Mouse (Mus musculus) left cerebral cortex, postnatal 10 days (tissue): ENCODE data around the gene Ttpal. TPM values are rescaled to one million over a fixed set of nuclear protein-coding genes. Genes with fewer than 3 reads are reported as not detected.
A peak's percentile ranks its signal among the peaks of the same experiment; 100 is the strongest.
"Not testable (repeated sequence)": the region's sequence is repeated elsewhere in the genome, so short reads cannot be mapped to it uniquely, and the experiment has no call there.

Experiments
- DNase-seq, 2 experiments: peaks; one replicate each; pipeline ENCODE4 v3.0.0; 2021 to 2022; ENCODE audit warnings: low spot score in 2 of 2, mixed read lengths in 1 of 2; ENCODE audit errors: extremely low spot score in 1 of 2
- intact Hi-C: fragments of 180-260 bp; cut with DNase I; formaldehyde crosslinking; loops from one replicate; pipeline ENCODE4 v1.15.1; 2025
- total RNA-seq, 2 experiments: library from RNA; stranded (reverse); gene quantifications; 2 replicates each; pipeline ENCODE4 v1.2.3; 2021

Ttpal gene
- total RNA-seq, 2 experiments from 2014 or later: 54.9 to 59.8 TPM

- intact Hi-C loops: no loop called here
- DNase-seq: no peak
Measured at GRCm38 (mm10) chr2:163615906-163616651, 14.0 kb downstream of the Ttpal start.

GRCm38 (mm10) chr2:163616652-163617227 lies 14.6 kb downstream of the Ttpal start:
- no peak for DNase-seq
- intact Hi-C loops: no loop called here

- intact Hi-C loops: no loop called here
- DNase-seq: no peak
Measured at GRCm38 (mm10) chr2:163617232-163617863, 15.2 kb downstream of the Ttpal start.

GRCm38 (mm10) chr2:163617874-163618273 lies 15.8 kb downstream of the Ttpal start:
- no peak for DNase-seq
- intact Hi-C loops: no loop called here

- no peak for DNase-seq
- intact Hi-C loops: no loop called here
Measured at GRCm38 (mm10) chr2:163620451-163620850, 18.3 kb downstream of the Ttpal start.

- intact Hi-C loops, DNase-seq: not testable (repeated sequence)
Measured at GRCm38 (mm10) chr2:163621401-163621800, 19.3 kb downstream of the Ttpal start.

GRCm38 (mm10) chr2:163631223-163631622 lies 29.1 kb downstream of the Ttpal start:
- intact Hi-C loops: no loop called here
- no peak for DNase-seq

- intact Hi-C loops: no loop called here
- DNase-seq: no peak
Measured at GRCm38 (mm10) chr2:163631715-163632114, 29.6 kb downstream of the Ttpal start.

- intact Hi-C loops: no loop called here
Measured at GRCm38 (mm10) chr2:163634211-163634610, 32.1 kb downstream of the Ttpal start.

GRCm38 (mm10) chr2:163636057-163636456 lies 33.9 kb downstream of the Ttpal start:
- intact Hi-C loops: no loop called here
- no peak for DNase-seq

More at GRCm38 (mm10) chr2:163634211-163634610, 32.1 kb downstream of the Ttpal start:
- no peak for DNase-seq

GRCm38 (mm10) chr2:163637655-163638266 lies 35.6 kb downstream of the Ttpal start:
- intact Hi-C loops: no loop called here
- DNase-seq: no peak

- no peak for DNase-seq
- intact Hi-C loops: loop anchor here (2.0 kb wide), 1 partner anchor 72 kb away; no protein-coding TSS in a partner anchor
Measured at GRCm38 (mm10) chr2:163640493-163640892, 38.4 kb downstream of the Ttpal start.

GRCm38 (mm10) chr2:163641681-163642080 lies 39.6 kb downstream of the Ttpal start:
- DNase-seq: no peak

GRCm38 (mm10) chr2:163642685-163643575 lies 40.8 kb downstream of the Ttpal start:
- peak in 1 of 2 experiments; percentile 54 for DNase-seq
- intact Hi-C loops: no loop called here

More at GRCm38 (mm10) chr2:163641681-163642080, 39.6 kb downstream of the Ttpal start:
- intact Hi-C loops: loop anchor here (2.0 kb wide), 1 partner anchor 71 kb away; no protein-coding TSS in a partner anchor

GRCm38 (mm10) chr2:163643576-163643971 lies 41.5 kb downstream of the Ttpal start:
- intact Hi-C loops: no loop called here
- no peak for DNase-seq

- no peak for DNase-seq
- intact Hi-C loops: no loop called here
Measured at GRCm38 (mm10) chr2:163644047-163644446, 41.9 kb downstream of the Ttpal start.

GRCm38 (mm10) chr2:163644575-163645385 lies 42.7 kb downstream of the Ttpal start, which contains the start of gene Serinc3:
Gene Serinc3 (minus strand): TSS chr2:163645131.
- intact Hi-C loops: no loop called here
- DNase-seq: peak; percentile 95 to 98
